Mouse (Mus musculus) mature B cell (primary cell): ENCODE results near the gene Nos1ap.

Experiments used
- in situ Hi-C: fragments of 300-500 bp; cut with MboI; formaldehyde crosslinking; loops from 2 replicates; pipeline ENCODE4 v1.14.3; 2019

Gene Nos1ap

DNA sequence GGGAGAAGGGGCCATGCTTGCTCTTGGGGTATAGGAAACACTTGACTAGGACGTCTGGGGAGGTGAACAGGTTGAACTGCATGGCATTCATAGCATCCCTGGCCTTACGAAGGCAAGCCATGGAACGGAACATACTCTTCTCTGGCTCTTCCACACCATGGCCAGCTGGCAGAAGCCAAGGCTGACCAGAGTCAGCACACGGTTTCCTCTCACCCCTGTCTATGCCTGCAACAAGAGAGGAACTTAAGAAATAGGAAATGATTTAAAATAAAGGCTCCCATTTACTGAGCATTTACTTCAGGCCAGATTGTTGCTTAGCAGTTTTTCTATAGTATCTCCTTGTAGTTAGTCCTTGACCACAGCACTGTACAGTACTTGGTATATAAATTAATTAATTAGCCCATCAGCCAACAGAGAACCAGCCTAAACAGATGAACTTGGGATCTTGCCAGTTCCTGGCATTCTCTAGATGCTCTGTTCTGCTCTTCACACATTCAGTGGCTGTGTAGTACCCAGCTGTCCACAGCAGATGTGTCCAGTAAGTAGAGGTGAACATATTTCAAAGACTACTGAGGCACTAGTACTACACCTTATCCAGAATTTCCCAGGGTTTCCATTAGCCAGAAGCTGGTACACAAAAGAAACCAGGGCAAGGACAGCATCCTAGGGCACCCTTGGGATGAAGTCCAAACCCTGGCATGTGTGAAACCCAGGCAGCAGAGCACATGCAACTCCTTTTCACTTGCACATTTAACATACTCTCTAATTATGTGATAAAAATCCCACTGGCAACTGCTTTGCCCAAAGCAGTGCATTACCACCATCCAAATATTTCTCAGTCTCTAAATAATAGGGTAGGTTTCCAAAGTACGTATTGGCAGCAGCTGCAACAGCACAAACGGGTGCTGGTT is 123.3 kb downstream of the Nos1ap start:
- in situ Hi-C loops: no loop called here

- in situ Hi-C loops: no loop called here
Observed at GRCm38 (mm10) chr1:170462140-170462539, 127.5 kb downstream of the Nos1ap start.

DNA sequence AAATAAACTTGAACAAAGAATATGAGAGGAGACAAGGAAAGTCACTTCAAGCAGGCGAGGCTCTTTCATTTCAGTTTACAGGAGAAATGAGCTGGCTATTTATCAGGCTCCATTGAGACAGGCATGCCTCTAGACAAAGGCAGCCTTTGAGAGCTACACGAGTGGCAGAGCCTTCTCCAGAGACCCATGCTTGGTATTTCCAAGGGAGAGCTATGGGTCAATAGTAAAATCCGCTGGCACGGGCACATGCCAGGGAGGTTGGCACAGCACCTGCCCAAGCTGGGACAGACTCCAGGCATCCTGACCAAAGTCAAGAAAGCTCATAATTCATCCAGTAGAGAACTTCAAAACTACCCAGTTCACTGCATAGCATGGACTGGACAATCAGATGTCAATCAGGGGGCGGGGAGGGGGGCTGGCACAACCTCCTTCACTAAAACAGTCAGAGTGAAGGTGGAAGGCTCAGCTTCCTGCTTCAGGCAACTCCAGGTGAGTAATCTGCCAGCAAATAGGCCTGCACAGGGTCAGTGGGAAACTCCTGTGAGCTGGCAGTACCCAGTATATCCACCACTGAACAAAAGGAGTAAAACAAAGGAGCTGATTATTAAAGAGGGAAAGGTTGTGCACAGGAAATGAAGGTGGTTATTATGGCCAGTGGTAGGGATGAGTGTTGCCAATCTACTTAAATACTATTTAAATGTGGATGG is 129.6 kb downstream of the Nos1ap start:
- in situ Hi-C loops: no loop called here

DNA sequence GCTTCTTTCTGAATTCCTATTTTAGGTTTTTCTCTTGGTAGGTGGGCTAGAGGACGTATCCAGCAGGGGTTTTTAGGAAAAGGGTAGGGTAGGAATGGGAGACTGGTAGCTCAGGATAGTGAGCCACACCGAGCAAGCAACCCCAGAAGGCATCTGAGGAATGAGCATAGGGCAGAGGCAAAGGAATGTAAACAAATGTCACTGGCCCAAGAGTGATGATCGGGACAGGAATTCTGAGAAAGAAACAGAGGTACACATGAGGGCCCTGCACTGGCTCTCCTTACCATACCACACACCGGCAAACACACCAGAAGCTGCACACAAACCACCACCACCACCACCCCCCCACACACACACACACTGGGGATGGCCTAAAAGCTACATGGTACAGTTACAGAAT is 132.0 kb downstream of the Nos1ap start:
- in situ Hi-C loops: no loop called here

DNA sequence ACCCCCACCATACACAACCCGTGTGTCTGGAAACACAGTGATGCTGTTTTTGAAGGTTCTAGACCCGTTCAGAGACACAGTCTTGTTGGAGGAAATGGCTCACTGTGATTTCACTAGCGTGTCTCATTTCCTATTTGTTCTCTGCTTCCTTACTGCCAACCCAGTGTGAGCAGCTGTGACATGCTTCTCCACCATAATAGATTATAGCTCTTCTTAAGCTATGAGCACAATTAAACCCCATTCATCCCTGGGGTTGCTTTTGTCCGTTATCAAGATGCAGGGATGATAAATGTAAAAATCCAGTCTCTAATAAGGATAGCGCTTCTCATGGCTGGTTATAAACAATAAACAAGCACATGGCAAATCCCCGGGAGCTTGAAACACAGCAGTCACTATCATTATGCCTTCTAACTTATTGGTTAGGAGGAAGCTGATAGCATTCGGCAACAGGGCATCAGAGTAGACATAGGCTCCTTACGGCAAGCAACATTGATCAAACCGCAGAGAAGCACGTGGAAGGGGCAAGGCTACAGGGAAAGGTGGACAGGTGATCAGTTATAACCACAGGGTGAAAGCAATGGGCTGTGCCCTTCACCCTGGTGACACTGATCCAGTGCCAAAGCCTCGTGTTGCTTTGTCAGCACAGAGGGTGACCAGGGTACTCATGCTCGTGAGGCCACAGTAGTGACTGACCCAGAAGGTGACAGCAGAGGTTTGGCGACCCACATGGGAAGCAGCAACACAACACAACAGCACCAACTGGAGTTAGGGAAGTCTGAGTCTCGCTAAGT is 133.6 kb downstream of the Nos1ap start:
- in situ Hi-C loops: no loop called here

DNA sequence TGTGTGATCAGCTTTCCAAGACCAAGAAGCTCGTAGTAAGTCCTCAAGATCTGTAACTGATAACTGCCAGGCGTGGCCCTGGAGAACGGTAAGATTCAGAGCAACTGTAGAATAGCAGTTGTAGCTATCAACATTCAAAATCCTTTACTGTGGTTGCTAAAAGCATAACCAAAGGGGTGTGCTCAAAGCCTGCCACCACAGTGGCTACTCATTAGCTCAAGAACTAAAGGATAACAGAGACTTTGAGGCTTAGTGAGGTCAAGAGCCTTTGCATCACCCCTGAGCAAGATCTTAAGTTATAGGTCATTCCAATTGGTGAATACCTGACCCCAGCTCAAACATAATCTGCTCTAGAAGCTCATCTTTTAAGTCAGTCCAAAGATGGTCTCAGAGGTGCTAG is 134.3 kb downstream of the Nos1ap start:
- in situ Hi-C loops: no loop called here

DNA sequence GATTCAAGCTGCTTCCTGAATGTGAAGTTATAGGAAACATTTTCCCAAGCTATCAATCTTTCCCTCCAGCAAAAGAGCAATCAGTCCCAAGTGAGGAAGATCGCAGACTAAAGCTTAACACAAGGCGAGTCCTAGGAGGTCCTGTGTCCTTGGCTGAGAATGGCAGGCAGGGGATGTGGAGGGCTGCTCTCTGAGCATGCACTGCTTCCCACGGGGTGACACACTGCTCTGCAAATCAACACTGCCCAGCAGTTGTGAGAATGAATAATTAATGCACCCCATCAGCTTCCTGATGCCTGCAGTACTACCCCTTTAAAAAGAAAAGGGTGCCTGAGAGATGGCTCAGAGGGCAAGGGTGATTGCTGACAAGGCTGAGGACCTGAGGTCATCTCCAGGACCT is 136.2 kb downstream of the Nos1ap start:
- in situ Hi-C loops: no loop called here

- in situ Hi-C loops: no loop called here
Observed at GRCm38 (mm10) chr1:170448244-170448643, 141.4 kb downstream of the Nos1ap start.

GRCm38 (mm10) chr1:170445458-170445857 is 144.2 kb downstream of the Nos1ap start:
- in situ Hi-C loops: no loop called here

DNA sequence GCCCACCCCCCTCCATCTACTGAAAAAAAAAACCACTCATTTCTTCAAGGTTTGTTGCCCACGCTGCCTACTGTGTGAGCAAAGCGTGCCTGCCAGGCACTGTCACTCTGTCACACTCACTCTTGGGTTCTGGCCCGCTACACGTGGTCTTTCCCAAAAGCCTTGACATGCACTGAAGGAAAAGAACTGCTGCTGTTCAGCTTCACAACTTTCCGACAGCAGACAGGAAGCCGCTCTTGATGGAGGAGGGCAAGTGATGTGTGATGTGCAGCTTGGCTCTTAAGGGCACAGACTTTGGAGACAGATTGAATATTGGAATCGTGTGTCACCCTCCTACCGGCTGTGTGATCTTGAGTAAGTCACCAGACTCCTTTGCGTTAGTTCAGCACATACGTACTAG is 149.3 kb downstream of the Nos1ap start:
- in situ Hi-C loops: no loop called here

- in situ Hi-C loops: no loop called here
Observed at GRCm38 (mm10) chr1:170438471-170439151, 151.1 kb downstream of the Nos1ap start.

DNA sequence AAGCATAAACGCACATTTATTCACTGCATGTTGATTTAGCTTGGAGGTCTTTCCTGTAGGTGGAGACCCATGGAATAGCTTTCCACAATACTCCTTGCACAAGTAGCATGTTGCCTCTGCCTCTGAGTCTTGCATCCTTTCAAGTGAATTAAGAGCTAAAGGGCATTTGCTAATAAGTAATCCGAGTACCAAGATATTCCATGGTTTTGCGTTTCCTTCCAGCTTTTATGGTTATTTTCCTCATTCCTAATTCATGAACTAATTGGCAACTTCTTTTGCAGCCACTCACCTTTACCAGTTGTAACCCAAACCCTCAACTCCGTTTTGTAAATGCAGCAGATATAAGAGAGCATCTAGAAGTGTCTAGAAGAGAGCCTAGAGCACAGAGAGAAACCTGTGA is 155.5 kb downstream of the Nos1ap start:
- in situ Hi-C loops: no loop called here

GRCm38 (mm10) chr1:170433661-170434060 is 156.0 kb downstream of the Nos1ap start:
- in situ Hi-C loops: no loop called here

DNA sequence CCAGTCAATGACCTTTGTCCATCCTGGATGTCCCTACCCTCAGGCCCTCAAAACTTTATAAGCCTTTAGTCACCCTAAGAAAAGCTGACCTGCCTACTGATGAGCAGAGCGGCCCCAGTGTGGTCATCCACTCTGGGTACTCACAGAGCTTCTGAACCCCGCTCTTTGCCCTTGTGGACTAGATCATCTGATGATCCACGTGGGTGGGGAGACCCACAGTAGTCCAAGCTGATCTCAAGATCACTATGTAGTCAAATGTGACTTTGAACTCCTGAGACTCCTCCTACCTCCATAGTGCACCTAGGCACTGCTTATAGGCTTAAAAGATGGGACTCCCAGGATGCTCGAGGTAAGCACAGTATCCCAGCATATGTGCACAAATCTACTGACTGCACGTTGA is 157.4 kb downstream of the Nos1ap start:
- in situ Hi-C loops: no loop called here

DNA sequence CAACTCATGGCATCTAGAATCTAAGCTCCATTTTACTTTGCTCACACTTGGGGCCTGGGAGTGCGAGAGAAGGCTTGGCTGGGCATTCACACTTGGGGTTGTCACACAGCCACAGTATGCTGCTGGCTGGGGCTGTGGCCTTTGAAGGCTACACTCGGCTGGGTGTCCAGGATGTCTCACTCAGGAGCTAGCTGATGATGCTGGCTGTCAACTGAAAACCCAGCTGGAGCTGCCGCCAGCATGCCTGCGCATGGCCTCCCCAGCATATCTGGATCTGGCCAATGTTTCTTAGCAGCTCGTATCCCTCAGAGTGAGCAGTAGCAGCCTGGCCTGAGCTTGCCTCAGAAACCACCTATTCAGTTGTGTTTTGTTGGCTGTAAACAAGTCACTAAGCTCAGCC is 158.3 kb downstream of the Nos1ap start:
- in situ Hi-C loops: no loop called here

- in situ Hi-C loops: no loop called here
Observed at GRCm38 (mm10) chr1:170430660-170431059, 159.0 kb downstream of the Nos1ap start.

DNA sequence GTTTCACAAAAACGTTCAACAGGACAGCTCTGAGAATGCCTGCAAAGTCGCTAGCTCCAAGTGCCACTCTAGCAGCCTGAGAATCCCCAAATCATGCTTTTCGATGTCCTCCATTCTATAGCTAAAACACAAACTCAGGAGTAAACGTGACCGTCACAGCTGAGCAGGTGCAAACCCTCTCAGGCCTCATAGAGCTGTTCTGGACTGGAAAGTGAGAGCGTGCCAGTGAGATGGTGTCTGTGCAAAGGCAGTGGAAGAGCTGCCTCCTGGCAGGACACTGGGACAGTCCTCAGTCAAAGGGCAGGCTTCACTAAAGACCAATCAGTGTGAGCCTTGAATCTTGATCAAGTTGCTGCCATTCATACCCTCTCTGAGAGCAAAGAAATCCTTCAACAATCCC is 160.0 kb downstream of the Nos1ap start:
- in situ Hi-C loops: no loop called here

GRCm38 (mm10) chr1:170428141-170428540 is 161.5 kb downstream of the Nos1ap start:
- in situ Hi-C loops: no loop called here

DNA sequence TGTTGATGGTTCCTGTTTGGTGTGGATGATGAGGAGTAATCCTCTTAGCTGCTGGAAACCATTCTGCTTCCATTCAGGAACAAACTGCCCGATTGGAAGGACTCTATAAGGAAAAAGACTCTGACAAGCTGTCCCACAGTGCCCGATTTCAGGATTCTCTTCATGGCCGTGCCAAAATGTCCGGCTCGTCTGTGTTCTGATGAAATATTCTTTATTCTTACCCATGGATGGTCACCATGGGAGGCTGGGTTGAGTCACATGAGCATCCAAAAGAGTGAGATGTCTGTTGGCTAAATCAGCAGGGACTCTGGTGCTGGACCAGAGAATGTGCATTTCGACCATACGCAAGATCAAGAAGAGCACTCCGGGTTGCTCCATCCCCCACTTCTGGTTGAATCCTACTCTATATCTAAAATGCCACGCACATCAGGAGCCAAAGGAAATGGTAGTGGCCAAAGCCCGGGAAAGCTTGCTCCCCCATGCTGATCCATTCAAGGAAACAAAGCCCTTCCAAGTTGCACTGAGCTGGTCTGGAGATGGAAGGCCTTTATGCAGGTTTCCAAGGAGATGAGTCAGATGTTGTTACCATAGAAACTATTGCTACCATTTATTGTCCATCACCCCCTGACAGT is 165.3 kb downstream of the Nos1ap start:
- in situ Hi-C loops: no loop called here

- in situ Hi-C loops: no loop called here
Observed at GRCm38 (mm10) chr1:170423048-170423447, 166.6 kb downstream of the Nos1ap start.

- in situ Hi-C loops: no loop called here
Observed at GRCm38 (mm10) chr1:170422188-170422587, 167.5 kb downstream of the Nos1ap start.
